Mouse (Mus musculus) mouse embryonic stem cell (cell line): ENCODE results near the gene Zfp219.

Experiments used
- in situ Hi-C, 2 experiments: fragments of 300-500 bp; cut with MboI; formaldehyde crosslinking; loops; 1 replicate in 1 of 2; 3 replicates in 1 of 2; pipeline ENCODE4 v1.14.3; 2019 to 2020; ENCODE audit warnings: low sequenced_read_pairs in 2 of 2, low pct_unique_long_range_greater_than_20kb in 1 of 2, mixed read lengths in 1 of 2; ENCODE audit not compliant: unreplicated experiment in 1 of 2

Gene Zfp219

DNA sequence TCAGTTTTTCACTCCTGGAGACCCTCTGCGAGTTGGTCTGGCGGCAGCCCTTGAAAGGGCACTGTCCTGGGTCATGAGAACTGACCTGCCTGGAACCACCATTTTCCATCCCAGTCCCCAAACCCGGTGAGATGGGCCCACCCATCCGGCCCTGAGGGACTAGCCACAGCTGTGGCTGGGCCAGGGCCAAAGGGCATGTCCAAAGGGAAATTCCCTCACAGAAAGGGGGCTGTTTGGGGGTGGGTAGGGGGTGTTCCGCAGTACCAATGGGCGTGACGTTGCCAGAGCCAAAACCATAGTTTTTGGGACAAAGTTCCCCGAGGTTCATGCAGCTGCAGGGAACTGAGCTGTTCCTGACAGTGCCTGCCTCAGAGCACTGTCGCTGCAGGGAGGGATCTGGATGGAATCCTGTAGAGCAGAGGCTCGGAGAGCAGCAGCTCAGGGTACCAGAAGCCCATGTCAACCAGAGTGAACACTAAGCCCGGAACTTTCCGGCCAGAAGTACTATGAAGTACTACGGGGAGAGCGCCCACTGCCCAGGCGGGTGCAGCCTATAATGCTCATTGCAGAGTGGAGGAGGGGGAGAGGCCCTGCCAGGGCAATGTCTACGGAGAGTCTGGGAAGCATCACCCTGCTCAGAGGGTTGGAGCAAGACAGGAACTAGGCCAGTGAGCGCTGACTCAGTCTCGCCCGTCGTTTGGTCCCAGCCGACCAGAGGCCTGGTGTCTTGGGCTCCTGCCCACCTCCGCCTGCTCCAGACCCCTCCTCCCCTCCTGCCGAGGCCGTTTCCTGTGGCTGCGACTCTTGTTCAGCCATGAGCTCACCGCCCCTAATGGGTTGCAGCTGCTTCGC is 35.0 kb downstream of the Zfp219 start:
- in situ Hi-C loops, result loop anchor here in 1 of 2 experiments (10.0 kb wide), 1 partner anchor 81 kb away; no protein-coding TSS in a partner anchor

GRCm38 (mm10) chr14:51984247-51985231 is 36.0 kb downstream of the Zfp219 start, which contains the start of gene Arhgef40:
Arhgef40 (plus strand) TSS chr14:51984719.
- in situ Hi-C loops, result loop anchor here in 1 of 2 experiments (10.0 kb wide), 1 partner anchor 80 kb away; no protein-coding TSS in a partner anchor

- in situ Hi-C loops, result loop anchor here in 1 of 2 experiments (10.0 kb wide), 1 partner anchor 79 kb away; no protein-coding TSS in a partner anchor
Measured at GRCm38 (mm10) chr14:51983855-51984246, 36.7 kb downstream of the Zfp219 start.

DNA sequence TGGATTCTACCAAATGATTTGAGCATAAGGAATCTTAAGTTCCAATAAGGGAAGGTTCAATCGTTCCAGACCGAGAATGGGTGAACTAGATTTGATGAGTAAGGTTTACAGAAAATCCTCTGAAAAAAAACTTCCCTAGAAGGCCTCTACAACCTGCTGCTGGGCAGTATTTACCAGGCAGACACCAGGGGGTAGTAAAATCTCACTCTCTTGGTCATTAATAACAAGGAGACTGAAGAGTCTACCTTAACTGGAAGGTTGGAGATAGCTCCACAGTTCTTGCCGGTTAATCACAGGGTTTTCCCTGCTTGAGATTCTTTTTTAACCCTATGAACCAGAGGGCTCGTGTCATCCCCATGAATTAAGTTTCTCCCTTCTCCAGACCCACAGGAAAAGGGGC is 37.3 kb downstream of the Zfp219 start:
- in situ Hi-C loops, result loop anchor here in 1 of 2 experiments (10.0 kb wide), 1 partner anchor 78 kb away; no protein-coding TSS in a partner anchor

- in situ Hi-C loops, result no loop called here
Measured at GRCm38 (mm10) chr14:51979252-51979651, 41.3 kb downstream of the Zfp219 start.

- in situ Hi-C loops, result no loop called here
Measured at GRCm38 (mm10) chr14:51967400-51967799, 53.1 kb downstream of the Zfp219 start.

GRCm38 (mm10) chr14:51960316-51960715 is 60.2 kb downstream of the Zfp219 start:
- in situ Hi-C loops, result no loop called here
